27 mouse cellular contexts compared by ENCODE assay signal in the genomic region with DNA sequence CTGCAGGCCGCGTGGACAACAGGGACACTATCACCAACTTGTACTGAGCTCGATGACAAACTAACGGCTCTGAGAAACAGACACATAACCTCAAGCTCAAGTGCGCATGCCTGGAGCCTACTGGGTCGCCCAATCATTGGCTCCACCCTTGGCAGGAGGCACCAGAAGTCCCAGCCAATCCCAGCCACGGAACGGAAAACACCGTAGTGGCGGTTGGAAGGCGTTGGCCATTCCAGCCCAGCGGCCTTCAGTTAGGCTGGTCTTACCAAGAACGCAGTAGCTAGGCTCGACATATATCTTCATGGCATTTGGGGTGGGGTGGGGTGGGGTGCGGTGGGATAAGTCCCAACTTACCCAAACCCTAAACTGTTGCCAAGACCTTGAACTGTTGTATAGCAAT. TPM values are rescaled to one million over a fixed set of nuclear protein-coding genes. Genes with fewer than 3 reads are reported as not detected.
"Had no signal": no experiment of that assay in that cellular context is flagged by ENCODE, and none has a peak within 500 bp of the region (broad histone marks: within the 10 kb centered on the region; RNA-seq: fewer than 3 reads in every experiment).

No protein-coding gene starts in this region.

- DNase-seq: gastrocnemius, postnatal 14 days; gastrocnemius, postnatal 36 days; heart, adult 18-20 months; kidney, adult 11 months; kidney, adult 2 months; kidney, adult 9 months; kidney, postnatal 14 days; kidney, postnatal 36 days; layer of hippocampus, adult 9-11 months; layer of hippocampus, postnatal 36 days; liver; liver, embryonic 13.5 days had no signal

- H3K27ac ChIP-seq: heart, embryonic 13.5 days; heart, embryonic 15.5 days; hindbrain, embryonic 13.5 days; hindbrain, embryonic 15.5 days; hindbrain, postnatal 0 days; kidney, embryonic 15.5 days; kidney, postnatal 0 days; limb, embryonic 10.5 days; limb, embryonic 12.5 days; liver, embryonic 13.5 days had no signal

- H3K4me3 ChIP-seq: heart, embryonic 13.5 days; heart, embryonic 15.5 days; hindbrain, embryonic 13.5 days; hindbrain, embryonic 15.5 days; kidney, embryonic 15.5 days; limb, embryonic 10.5 days; limb, embryonic 12.5 days; liver, embryonic 13.5 days had no signal

- H3K36me3 ChIP-seq: heart, embryonic 13.5 days; heart, embryonic 15.5 days; hindbrain, embryonic 13.5 days; hindbrain, embryonic 15.5 days; kidney, embryonic 15.5 days; limb, embryonic 10.5 days; limb, embryonic 12.5 days; liver, embryonic 13.5 days had no signal

- H3K27me3 ChIP-seq: heart, embryonic 13.5 days; heart, embryonic 15.5 days; hindbrain, embryonic 13.5 days; hindbrain, embryonic 15.5 days; limb, embryonic 12.5 days; liver, embryonic 13.5 days had no signal

- H3K4me1 ChIP-seq: heart, embryonic 13.5 days; heart, embryonic 15.5 days; hindbrain, embryonic 13.5 days; hindbrain, embryonic 15.5 days; kidney, embryonic 15.5 days; limb, embryonic 10.5 days; limb, embryonic 12.5 days; liver, embryonic 13.5 days had no signal

RNA-seq across cellular contexts. Expression of gene C2cd4b, which starts 25.5 kb away (rescaled TPM):
- total RNA-seq: gastrocnemius, adult 18-20 months; gastrocnemius, adult 8-10 months; gastrocnemius, postnatal 36 days; hematopoietic stem cell, adult 5-6 weeks had no signal
- polyA plus RNA-seq: hindbrain, embryonic 11.5 days; intestine, embryonic 16.5 days; kidney, adult 2 months; liver, embryonic 11.5 days; liver, embryonic 13.5 days had no signal
